Mouse (Mus musculus): ENCODE results near the gene Hp1bp3. TPM values are rescaled to one million over a fixed set of nuclear protein-coding genes. Genes with fewer than 3 reads are reported as not detected.

Gene Hp1bp3
- polyA plus RNA-seq, 1 experiment: 19.6 TPM

DNA sequence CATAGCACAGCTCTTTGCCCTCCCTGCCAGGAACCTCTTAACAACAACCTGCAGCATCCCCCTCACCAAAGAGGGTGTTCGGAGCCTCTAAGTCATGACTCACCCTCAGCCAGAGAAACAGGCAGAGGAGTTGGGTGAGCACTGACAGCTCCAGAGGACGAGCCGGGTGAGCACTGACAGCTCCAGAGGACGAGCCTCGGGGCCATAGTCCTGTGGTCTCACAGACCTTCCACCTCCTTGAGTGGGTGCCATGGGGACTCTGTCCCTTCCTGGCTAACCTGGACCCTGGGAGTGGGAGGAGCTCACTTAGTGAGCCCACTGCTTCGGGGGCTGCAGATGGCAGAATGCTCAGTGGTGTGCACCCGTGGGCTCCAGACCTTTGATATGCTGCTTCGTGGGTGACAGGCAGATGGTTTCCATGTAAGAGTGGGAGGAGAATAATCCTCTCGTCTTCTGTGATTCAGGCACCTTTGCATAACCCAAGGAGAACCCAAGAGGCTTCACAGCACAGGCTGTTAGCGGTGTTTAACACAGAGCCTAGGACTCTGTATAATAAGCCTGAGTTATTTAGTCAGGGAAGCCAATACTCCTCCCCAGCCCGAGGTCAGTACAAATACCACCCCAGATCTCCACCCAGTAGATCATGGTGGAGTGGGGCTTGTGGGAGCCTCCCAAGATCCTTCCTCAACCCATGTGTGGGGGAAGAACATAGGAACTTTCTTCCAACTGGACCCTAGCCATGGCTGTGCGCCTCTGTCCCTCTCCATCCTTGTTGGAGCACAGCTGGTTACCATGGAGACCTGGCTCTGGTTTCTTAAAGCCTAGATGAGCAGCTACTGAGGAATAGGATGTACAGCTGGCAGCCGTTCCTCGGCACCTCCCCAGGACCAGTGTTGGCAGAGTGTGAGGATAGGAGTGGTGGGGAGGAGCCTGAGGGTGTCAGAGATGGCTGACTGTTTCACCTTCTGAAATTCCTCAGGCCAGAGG lies 56.2 kb downstream of the Hp1bp3 start:
- WGBS: 58% methylated on average over 14 of the region's 14 CpGs
- Histone ChIP-seq H3K4me1 (ENCODE audit: control insufficient read depth, insufficient read depth, insufficient read length, low read length) (peaks cover 7% of the 10 kb centered on the region; the same call in 1 of the 2 replicates), H3K27me3 (ENCODE audit: control insufficient read depth, insufficient read depth, low read length) (no peaks in the 10 kb centered on the region), H3K36me3 (ENCODE audit: control insufficient read depth, insufficient read depth, low read length) (no peaks in the 10 kb centered on the region), H3K4me3 (ENCODE audit: low read depth, low read length) (no peak overlapping the region), H3K27ac (ENCODE audit: insufficient read depth, low read depth, low read length) (no peak overlapping the region)
- TF ChIP-seq CTCF (IDR thresholded peaks at IDR 0.05; ENCODE audit: extremely low read depth, insufficient read length, insufficient replicate concordance, low read depth, low read length) (no peak), POLR2A (IDR thresholded peaks at IDR 0.05; ENCODE audit: low read depth, low read length) (no peak)

DNA sequence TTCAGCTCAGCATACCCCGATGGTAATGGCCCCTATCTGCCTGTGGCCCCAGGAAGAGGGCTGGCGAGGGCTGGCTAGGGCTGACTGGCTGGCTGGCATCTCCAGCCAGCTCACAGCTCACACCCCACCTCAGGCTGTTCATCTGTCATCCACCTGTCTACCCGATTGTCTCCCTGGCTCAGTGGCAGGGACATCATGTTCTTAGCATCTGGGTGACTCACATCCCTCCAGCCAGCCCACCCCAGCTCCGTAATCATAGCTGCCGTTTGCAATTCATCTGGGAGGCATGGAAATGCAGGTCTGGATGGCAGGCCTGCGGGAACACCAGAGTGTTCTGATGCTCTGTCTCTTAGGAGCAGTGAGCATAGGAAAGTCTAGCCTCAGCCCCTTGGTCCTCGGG lies 62.2 kb downstream of the Hp1bp3 start:
- WGBS: 67% methylated on average over 7 of the region's 7 CpGs
- TF ChIP-seq CTCF (IDR thresholded peaks at IDR 0.05; ENCODE audit: extremely low read depth, insufficient read length, insufficient replicate concordance, low read depth, low read length): no peak
- TF ChIP-seq POLR2A (IDR thresholded peaks at IDR 0.05; ENCODE audit: low read depth, low read length): no peak
- no peaks in the 10 kb centered on the region for H3K4me1 ChIP-seq (ENCODE audit: control insufficient read depth, insufficient read depth, insufficient read length, low read length)
- no peak overlapping the region for H3K27ac ChIP-seq (ENCODE audit: insufficient read depth, low read depth, low read length)
- no peaks in the 10 kb centered on the region for H3K27me3 ChIP-seq (ENCODE audit: control insufficient read depth, insufficient read depth, low read length)
- H3K4me3 ChIP-seq (ENCODE audit: low read depth, low read length): no peak overlapping the region
- no peaks in the 10 kb centered on the region for H3K36me3 ChIP-seq (ENCODE audit: control insufficient read depth, insufficient read depth, low read length)

DNA sequence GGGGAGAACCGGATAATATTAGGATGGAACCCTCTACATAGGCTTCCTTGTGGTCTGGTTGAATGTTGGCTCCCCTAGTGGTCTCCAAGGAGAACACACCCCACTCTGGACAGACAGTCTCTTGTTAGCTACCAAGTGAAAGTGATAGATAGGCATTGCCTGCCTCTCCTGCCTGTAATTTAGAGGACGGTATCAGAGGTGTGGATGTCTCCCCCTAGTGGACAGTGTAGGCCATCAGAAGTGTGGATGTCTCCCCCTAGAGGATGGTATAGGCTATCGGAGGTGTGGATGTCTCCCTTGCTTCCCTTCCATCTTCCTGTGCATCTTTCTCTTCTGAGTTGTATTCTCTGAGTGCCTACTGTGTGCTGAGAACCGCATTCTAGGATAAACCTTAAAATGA lies 66.7 kb downstream of the Hp1bp3 start:
- 20% methylated on average over 4 of the region's 4 CpGs for WGBS
- no peaks in the 10 kb centered on the region for H3K36me3 ChIP-seq (ENCODE audit: control insufficient read depth, insufficient read depth, low read length)
- peak; percentile 99; the same call in 1 of the 2 replicates for TF ChIP-seq CTCF (IDR thresholded peaks at IDR 0.05; ENCODE audit: extremely low read depth, insufficient read length, insufficient replicate concordance, low read depth, low read length)
- TF ChIP-seq POLR2A (IDR thresholded peaks at IDR 0.05; ENCODE audit: low read depth, low read length): no peak
- no peaks in the 10 kb centered on the region for H3K4me1 ChIP-seq (ENCODE audit: control insufficient read depth, insufficient read depth, insufficient read length, low read length)
- H3K27ac ChIP-seq (ENCODE audit: insufficient read depth, low read depth, low read length): no peak overlapping the region
- H3K27me3 ChIP-seq (ENCODE audit: control insufficient read depth, insufficient read depth, low read length): no peaks in the 10 kb centered on the region
- no peak overlapping the region for H3K4me3 ChIP-seq (ENCODE audit: low read depth, low read length)

DNA sequence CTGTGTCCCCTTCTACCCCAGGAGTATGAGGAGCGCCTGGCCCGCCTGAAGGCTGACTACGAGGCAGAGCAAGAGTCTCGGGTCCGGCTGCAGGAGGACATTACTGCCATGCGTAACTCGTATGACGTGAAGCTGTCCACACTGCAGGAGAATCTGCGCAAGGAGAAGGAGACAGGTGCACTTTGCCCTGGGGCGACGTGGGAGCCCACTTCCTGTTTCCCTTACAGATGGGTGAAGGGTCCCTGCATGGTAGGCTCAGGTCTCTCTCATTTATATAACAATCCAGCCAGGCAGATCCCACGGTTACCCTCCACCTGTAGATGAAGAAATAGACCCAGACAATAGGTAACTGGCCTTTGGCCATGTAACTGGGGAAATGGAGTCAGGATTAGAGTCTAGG lies 70.3 kb downstream of the Hp1bp3 start:
- Histone ChIP-seq H3K27me3 (ENCODE audit: control insufficient read depth, insufficient read depth, low read length) (no peaks in the 10 kb centered on the region), H3K4me3 (ENCODE audit: low read depth, low read length) (no peak overlapping the region), H3K27ac (ENCODE audit: insufficient read depth, low read depth, low read length) (no peak overlapping the region), H3K36me3 (ENCODE audit: control insufficient read depth, insufficient read depth, low read length) (no peaks in the 10 kb centered on the region), H3K4me1 (ENCODE audit: control insufficient read depth, insufficient read depth, insufficient read length, low read length) (peaks cover 1% of the 10 kb centered on the region; the same call in 1 of the 2 replicates)
- WGBS: 58% methylated on average over 12 of the region's 12 CpGs
- TF ChIP-seq CTCF (IDR thresholded peaks at IDR 0.05; ENCODE audit: extremely low read depth, insufficient read length, insufficient replicate concordance, low read depth, low read length) (no peak), POLR2A (IDR thresholded peaks at IDR 0.05; ENCODE audit: low read depth, low read length) (no peak)

DNA sequence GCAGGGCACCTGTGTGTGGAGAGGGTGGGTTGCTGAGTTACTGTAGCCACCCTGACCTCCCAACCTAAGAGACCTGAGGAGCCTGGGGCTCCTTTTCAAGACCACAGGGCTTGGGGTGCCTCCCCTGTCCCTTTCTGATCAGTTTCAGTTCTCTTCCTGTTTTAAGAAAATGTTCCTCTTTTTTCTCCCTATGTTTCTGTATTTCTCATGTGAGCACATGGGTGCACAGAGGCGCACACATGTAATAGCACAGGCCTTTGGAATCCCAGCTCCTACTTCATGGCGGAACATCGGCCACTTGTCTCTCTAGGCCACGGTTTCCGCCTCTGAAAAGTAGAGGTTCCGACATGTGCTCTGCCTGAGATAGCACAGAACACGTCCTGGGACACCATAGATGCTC lies 72.6 kb downstream of the Hp1bp3 start:
- TF ChIP-seq CTCF (IDR thresholded peaks at IDR 0.05; ENCODE audit: extremely low read depth, insufficient read length, insufficient replicate concordance, low read depth, low read length): no peak
- TF ChIP-seq POLR2A (IDR thresholded peaks at IDR 0.05; ENCODE audit: low read depth, low read length): no peak
- Histone ChIP-seq H3K4me1 (ENCODE audit: control insufficient read depth, insufficient read depth, insufficient read length, low read length) (peaks cover 12% of the 10 kb centered on the region), H3K4me3 (ENCODE audit: low read depth, low read length) (no peak overlapping the region), H3K36me3 (ENCODE audit: control insufficient read depth, insufficient read depth, low read length) (no peaks in the 10 kb centered on the region), H3K27ac (ENCODE audit: insufficient read depth, low read depth, low read length) (no peak overlapping the region), H3K27me3 (ENCODE audit: control insufficient read depth, insufficient read depth, low read length) (no peaks in the 10 kb centered on the region)
- 87% methylated on average over 7 of the region's 7 CpGs for WGBS

DNA sequence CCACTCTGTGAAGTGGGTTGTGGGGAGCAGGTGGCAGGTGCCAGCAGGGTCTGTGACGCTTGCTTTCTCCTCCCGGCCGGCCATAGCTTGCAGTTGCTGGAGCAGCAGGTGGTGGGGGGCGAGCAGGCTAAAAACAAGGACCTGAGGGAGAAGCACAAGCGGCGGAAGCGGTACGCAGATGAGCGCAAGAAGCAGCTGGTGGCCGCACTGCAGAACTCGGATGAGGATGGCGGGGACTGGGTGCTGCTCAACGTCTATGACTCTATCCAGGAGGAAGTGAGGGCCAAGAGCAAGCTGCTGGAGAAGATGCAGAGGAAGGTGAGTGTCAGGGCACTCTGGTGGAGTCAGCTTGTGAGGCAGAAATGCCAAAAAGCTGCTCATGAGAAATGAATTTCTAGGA lies 75.9 kb downstream of the Hp1bp3 start:
- no peak overlapping the region for H3K4me3 ChIP-seq (ENCODE audit: low read depth, low read length)
- 77% methylated on average over 13 of the region's 13 CpGs for WGBS
- H3K27ac ChIP-seq (ENCODE audit: insufficient read depth, low read depth, low read length): no peak overlapping the region
- TF ChIP-seq POLR2A (IDR thresholded peaks at IDR 0.05; ENCODE audit: low read depth, low read length): no peak
- TF ChIP-seq CTCF (IDR thresholded peaks at IDR 0.05; ENCODE audit: extremely low read depth, insufficient read length, insufficient replicate concordance, low read depth, low read length): no peak
- peaks cover 12% of the 10 kb centered on the region for H3K4me1 ChIP-seq (ENCODE audit: control insufficient read depth, insufficient read depth, insufficient read length, low read length)
- no peaks in the 10 kb centered on the region for H3K36me3 ChIP-seq (ENCODE audit: control insufficient read depth, insufficient read depth, low read length)
- H3K27me3 ChIP-seq (ENCODE audit: control insufficient read depth, insufficient read depth, low read length): no peaks in the 10 kb centered on the region

DNA sequence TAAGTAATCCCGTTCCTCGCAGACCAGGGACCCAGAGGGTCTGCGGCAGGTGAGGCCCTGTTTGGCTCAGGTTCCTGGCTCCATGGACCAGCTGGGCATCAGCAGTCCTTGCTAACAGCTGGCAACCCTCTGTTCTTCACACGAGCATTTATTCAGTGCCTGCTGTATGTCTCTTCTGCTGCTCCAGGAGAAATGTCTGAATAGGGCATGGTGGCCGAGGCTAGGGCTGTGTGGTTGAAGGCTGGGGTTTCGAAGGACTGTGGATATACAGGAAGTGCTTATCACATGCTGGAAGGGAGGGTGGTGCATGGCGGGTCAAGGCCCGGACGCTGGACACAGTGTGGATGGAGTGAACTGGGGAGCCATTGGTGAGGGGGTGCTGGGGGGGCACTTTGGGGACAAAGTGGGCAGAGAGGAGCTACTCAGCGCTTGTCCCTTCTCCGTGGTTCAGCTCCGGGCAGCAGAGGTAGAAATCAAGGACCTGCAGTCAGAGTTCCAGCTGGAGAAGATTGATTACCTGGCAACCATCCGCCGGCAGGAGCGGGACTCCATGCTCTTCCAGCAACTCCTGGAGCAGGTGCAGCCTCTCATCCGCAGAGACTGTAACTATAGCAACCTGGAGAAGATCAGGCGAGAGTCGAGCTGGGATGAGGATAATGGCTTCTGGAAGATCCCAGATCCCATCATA lies 77.3 kb downstream of the Hp1bp3 start:
- H3K27ac ChIP-seq (ENCODE audit: insufficient read depth, low read depth, low read length): no peak overlapping the region
- 72% methylated on average over 18 of the region's 18 CpGs for WGBS
- no peak overlapping the region for H3K4me3 ChIP-seq (ENCODE audit: low read depth, low read length)
- no peaks in the 10 kb centered on the region for H3K27me3 ChIP-seq (ENCODE audit: control insufficient read depth, insufficient read depth, low read length)
- peaks cover 12% of the 10 kb centered on the region for H3K4me1 ChIP-seq (ENCODE audit: control insufficient read depth, insufficient read depth, insufficient read length, low read length)
- no peaks in the 10 kb centered on the region for H3K36me3 ChIP-seq (ENCODE audit: control insufficient read depth, insufficient read depth, low read length)
- TF ChIP-seq CTCF (IDR thresholded peaks at IDR 0.05; ENCODE audit: extremely low read depth, insufficient read length, insufficient replicate concordance, low read depth, low read length): no peak
- TF ChIP-seq POLR2A (IDR thresholded peaks at IDR 0.05; ENCODE audit: low read depth, low read length): no peak

All from small intestine, adult 2 months (tissue).